Mouse (Mus musculus): ENCODE data around the gene Farp1. TPM values are rescaled to one million over a fixed set of nuclear protein-coding genes. Genes with fewer than 3 reads are reported as not detected.

Gene Farp1
- polyA plus RNA-seq, 1 experiment from 2014 or later: 8.8 TPM

GRCm38 (mm10) chr14:121313283-121313682 lies 278.3 kb downstream of the Farp1 start:
- no peak for ATAC-seq
- H3K27me3 ChIP-seq (replicated peaks): no peaks in the 10 kb centered on the region
- 88% methylated on average over 10 of the region's 10 CpGs for WGBS (ENCODE audit: insufficient replicate concordance)
- no peak overlapping the region for H3K27ac ChIP-seq
- no peaks in the 10 kb centered on the region for H3K9me3 ChIP-seq (replicated peaks)
- no peaks in the 10 kb centered on the region for H3K36me3 ChIP-seq
- no peak overlapping the region for H3K4me3 ChIP-seq
- no peak overlapping the region for H3K4me2 ChIP-seq
- peaks cover 73% of the 10 kb centered on the region for H3K4me1 ChIP-seq
- H3K9ac ChIP-seq: no peak overlapping the region

DNA sequence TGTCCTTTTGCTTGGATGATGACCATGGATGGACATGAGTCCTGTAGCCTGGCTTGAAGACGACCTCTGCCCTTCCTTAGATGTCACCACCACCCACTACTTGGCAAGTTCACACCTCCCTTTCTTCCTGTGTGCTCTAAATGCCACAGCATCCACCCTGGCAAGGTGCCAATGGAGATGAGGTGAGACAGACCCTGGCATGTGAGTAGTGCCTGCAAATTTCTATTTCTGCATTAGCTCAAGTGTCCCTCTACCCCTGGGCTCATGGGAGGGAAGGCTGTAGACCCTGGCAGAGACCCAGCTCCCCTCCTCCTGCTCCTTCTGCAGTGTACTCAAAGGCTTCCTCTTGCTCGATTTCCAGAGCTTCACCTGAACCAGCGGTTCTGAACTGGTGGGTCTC lies 279.9 kb downstream of the Farp1 start:
- no peak overlapping the region for H3K4me2 ChIP-seq
- H3K27me3 ChIP-seq (replicated peaks): no peaks in the 10 kb centered on the region
- no peaks in the 10 kb centered on the region for H3K9me3 ChIP-seq (replicated peaks)
- H3K4me3 ChIP-seq: no peak overlapping the region
- 75% methylated on average over 3 of the region's 3 CpGs for WGBS (ENCODE audit: insufficient replicate concordance)
- no peaks in the 10 kb centered on the region for H3K36me3 ChIP-seq
- H3K27ac ChIP-seq: no peak overlapping the region
- no peak for ATAC-seq
- no peak overlapping the region for H3K9ac ChIP-seq
- peaks cover 78% of the 10 kb centered on the region for H3K4me1 ChIP-seq

- Histone ChIP-seq H3K9me3 (replicated peaks) (no peaks in the 10 kb centered on the region), H3K4me1 (peaks cover 72% of the 10 kb centered on the region), H3K27ac (no peak overlapping the region), H3K4me3 (no peak overlapping the region), H3K9ac (no peak overlapping the region), H3K27me3 (replicated peaks) (no peaks in the 10 kb centered on the region), H3K4me2 (no peak overlapping the region), H3K36me3 (peaks cover 4% of the 10 kb centered on the region; the same call in 1 of the 2 replicates)
- 84% methylated on average over 5 of the region's 5 CpGs for WGBS (ENCODE audit: insufficient replicate concordance)
- ATAC-seq: no peak
These were observed 281.1 kb downstream of the Farp1 start for GRCm38 (mm10) chr14:121316136-121316535.

DNA sequence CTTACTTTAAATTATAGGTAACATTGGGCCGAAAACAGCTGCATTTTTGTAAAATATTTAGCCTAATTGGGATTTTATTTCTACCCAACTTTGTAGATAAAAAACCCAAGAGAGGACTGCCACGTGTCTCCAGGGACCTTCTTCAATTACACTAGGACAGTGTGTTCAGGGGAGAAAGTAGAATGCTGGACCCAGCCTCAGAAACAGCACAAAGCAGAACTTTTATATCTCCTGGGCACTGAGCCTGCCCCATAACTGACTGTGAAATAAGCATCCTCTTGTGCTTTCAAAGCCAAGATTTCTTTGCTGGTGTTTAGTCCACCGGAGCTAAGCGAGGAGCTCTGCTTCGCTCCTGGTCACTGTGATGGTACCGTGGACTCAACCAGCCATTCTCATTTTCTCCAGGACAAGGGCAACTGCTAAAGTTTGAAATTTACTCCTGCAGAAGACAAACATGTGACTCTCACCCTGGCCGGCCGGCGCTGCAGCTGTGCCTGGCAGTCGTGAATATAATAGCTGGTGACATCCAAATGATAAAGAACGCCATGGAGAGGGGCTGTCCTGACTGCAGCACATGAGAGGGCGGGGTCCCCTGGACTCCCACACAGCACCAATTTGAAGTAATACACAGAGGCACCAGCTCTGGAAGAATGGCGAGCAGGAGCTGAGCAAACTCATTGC lies 281.8 kb downstream of the Farp1 start:
- Histone ChIP-seq H3K9ac (no peak overlapping the region), H3K4me1 (peaks cover 70% of the 10 kb centered on the region), H3K27ac (no peak overlapping the region), H3K9me3 (replicated peaks) (no peaks in the 10 kb centered on the region), H3K36me3 (peaks cover 5% of the 10 kb centered on the region; the same call in 1 of the 2 replicates), H3K4me2 (no peak overlapping the region), H3K27me3 (replicated peaks) (no peaks in the 10 kb centered on the region), H3K4me3 (no peak overlapping the region)
- no peak for ATAC-seq
- WGBS (ENCODE audit: insufficient replicate concordance): 71% methylated on average over 13 of the region's 13 CpGs

- peaks cover 9% of the 10 kb centered on the region; the same call in 1 of the 2 replicates for H3K36me3 ChIP-seq
- H3K4me3 ChIP-seq: no peak overlapping the region
- ATAC-seq: no peak
- no peaks in the 10 kb centered on the region for H3K9me3 ChIP-seq (replicated peaks)
- H3K4me1 ChIP-seq: peaks cover 70% of the 10 kb centered on the region
- H3K4me2 ChIP-seq: no peak overlapping the region
- no peaks in the 10 kb centered on the region for H3K27me3 ChIP-seq (replicated peaks)
- H3K27ac ChIP-seq: no peak overlapping the region
- WGBS (ENCODE audit: insufficient replicate concordance): 88% methylated on average over 3 of the region's 3 CpGs
- H3K9ac ChIP-seq: no peak overlapping the region
These were observed 282.3 kb downstream of the Farp1 start for GRCm38 (mm10) chr14:121317312-121317671.

- ATAC-seq: no peak
- Histone ChIP-seq H3K4me1 (peaks cover 70% of the 10 kb centered on the region), H3K4me3 (no peak overlapping the region), H3K9ac (no peak overlapping the region), H3K9me3 (replicated peaks) (no peaks in the 10 kb centered on the region), H3K27me3 (replicated peaks) (no peaks in the 10 kb centered on the region), H3K36me3 (peaks cover 9% of the 10 kb centered on the region; the same call in 1 of the 2 replicates), H3K27ac (no peak overlapping the region), H3K4me2 (no peak overlapping the region)
- 20% methylated on average over 5 of the region's 5 CpGs for WGBS (ENCODE audit: insufficient replicate concordance)
These were observed 283.4 kb downstream of the Farp1 start for GRCm38 (mm10) chr14:121318382-121318781.

GRCm38 (mm10) chr14:121322150-121322549 lies 287.1 kb downstream of the Farp1 start:
- H3K36me3 ChIP-seq: peaks cover 9% of the 10 kb centered on the region; the same call in 1 of the 2 replicates
- 68% methylated on average over 5 of the region's 5 CpGs for WGBS (ENCODE audit: insufficient replicate concordance)
- no peak overlapping the region for H3K27ac ChIP-seq
- H3K4me3 ChIP-seq: no peak overlapping the region
- ATAC-seq: no peak
- H3K27me3 ChIP-seq (replicated peaks): no peaks in the 10 kb centered on the region
- peaks cover 85% of the 10 kb centered on the region for H3K4me1 ChIP-seq
- no peak overlapping the region for H3K4me2 ChIP-seq
- H3K9me3 ChIP-seq (replicated peaks): no peaks in the 10 kb centered on the region
- H3K9ac ChIP-seq: no peak overlapping the region

- Histone ChIP-seq H3K4me2 (no peak overlapping the region), H3K9ac (no peak overlapping the region), H3K4me3 (no peak overlapping the region), H3K27me3 (replicated peaks) (no peaks in the 10 kb centered on the region), H3K27ac (no peak overlapping the region), H3K4me1 (peaks cover 87% of the 10 kb centered on the region), H3K9me3 (replicated peaks) (no peaks in the 10 kb centered on the region), H3K36me3 (peaks cover 9% of the 10 kb centered on the region; the same call in 1 of the 2 replicates)
- WGBS (ENCODE audit: insufficient replicate concordance): 60% methylated on average over 7 of the region's 7 CpGs
- ATAC-seq: no peak
These were observed 287.6 kb downstream of the Farp1 start for GRCm38 (mm10) chr14:121322641-121323040.

GRCm38 (mm10) chr14:121324521-121325330 lies 289.7 kb downstream of the Farp1 start:
- Histone ChIP-seq H3K4me1 (peaks cover 86% of the 10 kb centered on the region), H3K9me3 (replicated peaks) (no peaks in the 10 kb centered on the region), H3K9ac (no peak overlapping the region), H3K27ac (no peak overlapping the region), H3K27me3 (replicated peaks) (no peaks in the 10 kb centered on the region), H3K4me3 (no peak overlapping the region), H3K36me3 (peaks cover 9% of the 10 kb centered on the region; the same call in 1 of the 2 replicates), H3K4me2 (no peak overlapping the region)
- no peak for ATAC-seq
- WGBS (ENCODE audit: insufficient replicate concordance): 68% methylated on average over 17 of the region's 17 CpGs

DNA sequence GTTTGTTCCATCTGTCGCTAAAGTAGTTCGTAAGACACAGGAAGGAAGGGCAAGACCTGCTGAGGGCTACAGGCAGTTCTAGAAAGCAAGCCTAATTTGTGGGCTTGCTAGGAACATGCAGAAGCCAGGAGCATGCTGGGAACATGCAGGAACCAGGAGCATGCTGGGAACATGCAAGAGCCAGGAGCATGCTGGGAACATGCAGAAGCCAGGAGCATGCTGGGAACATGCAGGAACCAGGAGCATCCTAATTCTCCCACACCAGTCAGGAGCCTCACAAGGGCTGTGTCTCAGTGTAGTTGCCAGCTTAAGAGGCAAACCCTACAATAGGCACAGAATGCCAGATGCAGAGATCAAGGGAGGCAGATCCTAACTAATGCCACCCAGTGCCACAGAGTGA lies 291.4 kb downstream of the Farp1 start:
- Histone ChIP-seq H3K27ac (no peak overlapping the region), H3K36me3 (peaks cover 13% of the 10 kb centered on the region; the same call in 1 of the 2 replicates), H3K4me1 (peaks cover 83% of the 10 kb centered on the region), H3K27me3 (replicated peaks) (no peaks in the 10 kb centered on the region), H3K4me3 (no peak overlapping the region), H3K4me2 (no peak overlapping the region), H3K9me3 (replicated peaks) (no peaks in the 10 kb centered on the region), H3K9ac (no peak overlapping the region)
- 74% methylated on average over 2 of the region's 2 CpGs for WGBS (ENCODE audit: insufficient replicate concordance)
- no peak for ATAC-seq

DNA sequence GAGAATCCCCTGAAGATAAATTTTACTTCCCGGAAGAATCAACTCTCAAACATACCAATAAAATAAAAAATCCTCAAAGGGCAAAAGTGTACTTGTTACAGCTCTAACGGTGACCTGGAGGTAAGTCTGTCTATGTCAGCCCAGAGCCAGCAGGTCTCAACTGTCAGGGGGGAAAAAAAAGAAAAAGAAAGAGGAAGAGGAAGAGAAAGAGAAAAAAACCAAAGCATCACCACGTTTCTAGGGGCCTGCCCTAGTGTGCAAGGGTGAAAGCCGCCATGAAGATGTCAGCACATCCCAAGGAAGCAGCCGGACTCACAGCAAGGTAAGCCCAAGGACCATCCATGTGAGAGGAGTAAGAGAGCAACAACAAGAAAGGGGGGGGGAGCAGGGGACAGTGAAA lies 293.9 kb downstream of the Farp1 start:
- Histone ChIP-seq H3K9ac (no peak overlapping the region), H3K4me1 (peaks cover 67% of the 10 kb centered on the region)
- no peak for ATAC-seq

GRCm38 (mm10) chr14:121329401-121330089 lies 294.5 kb downstream of the Farp1 start:
- Histone ChIP-seq H3K36me3 (peaks cover 27% of the 10 kb centered on the region), H3K27me3 (replicated peaks) (no peaks in the 10 kb centered on the region), H3K27ac (no peak overlapping the region), H3K4me3 (no peak overlapping the region), H3K9me3 (replicated peaks) (no peaks in the 10 kb centered on the region), H3K4me1 (peaks cover 61% of the 10 kb centered on the region), H3K9ac (no peak overlapping the region), H3K4me2 (no peak overlapping the region)
- WGBS (ENCODE audit: insufficient replicate concordance): 78% methylated on average over 5 of the region's 5 CpGs
- ATAC-seq: no peak

More for the DNA sequence above, 293.9 kb downstream of the Farp1 start:
- Histone ChIP-seq H3K27me3 (replicated peaks) (no peaks in the 10 kb centered on the region), H3K27ac (no peak overlapping the region), H3K36me3 (peaks cover 23% of the 10 kb centered on the region), H3K9me3 (replicated peaks) (no peaks in the 10 kb centered on the region), H3K4me2 (no peak overlapping the region), H3K4me3 (no peak overlapping the region)
- WGBS (ENCODE audit: insufficient replicate concordance): 63% methylated on average over 5 of the region's 5 CpGs
